Mouse (Mus musculus) kidney, adult 2 months (tissue): ENCODE results near the gene App.

Experiments used
- CTCF ChIP-seq: fragments of 200-500 bp; conservative IDR thresholded peaks from 2 replicates; pipeline ENCODE4 v1.5.1; 2011; ENCODE audit warnings: low read depth, mild to moderate bottlenecking, control low read depth, low read length, moderate library complexity, mixed read lengths; ENCODE audit not compliant: insufficient read depth, insufficient read length
- POLR2A ChIP-seq: fragments of 200-500 bp; IDR thresholded peaks from one replicate; pipeline ENCODE4 v1.6.1; 2011; ENCODE audit warnings: low read depth, low read length, control low read depth

DNA sequence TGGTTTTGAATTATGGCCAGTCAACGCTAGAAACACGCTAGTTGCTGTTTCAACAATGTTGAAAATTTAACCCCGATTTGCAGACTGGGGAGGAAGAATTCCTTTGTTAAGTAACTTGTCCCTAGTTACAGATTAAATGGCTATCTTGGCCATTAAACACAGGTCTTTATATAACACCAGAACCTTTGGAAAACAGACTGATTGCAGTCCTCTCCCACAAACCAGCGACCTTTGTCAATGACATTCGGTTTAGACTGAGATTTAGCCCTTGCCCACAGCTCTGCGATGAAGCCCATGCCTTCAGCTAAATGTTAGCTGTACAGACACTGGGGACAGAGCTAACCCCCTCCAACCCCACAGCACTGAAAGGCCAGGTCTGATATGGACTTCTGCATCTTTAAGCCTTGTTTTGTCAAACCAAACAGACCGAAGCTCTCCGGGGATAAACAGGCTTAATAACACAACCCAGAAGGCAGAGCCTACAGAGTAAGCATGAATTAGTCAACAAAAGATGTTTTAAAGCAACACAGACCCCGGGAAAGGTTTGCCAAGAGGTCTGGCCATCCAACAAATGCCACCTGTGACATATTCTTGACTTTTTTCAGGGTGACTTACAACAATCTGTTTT, 152.8 kb downstream of the App start:
- TF ChIP-seq POLR2A (no peak), CTCF (no peak)
